Mouse (Mus musculus): Measurements from ENCODE around the gene Csf2rb2.
"Not testable (repeated sequence)": the region's sequence is repeated elsewhere in the genome, so short reads cannot be mapped to it uniquely, and the experiment has no call there.

The Csf2rb2 gene

DNA sequence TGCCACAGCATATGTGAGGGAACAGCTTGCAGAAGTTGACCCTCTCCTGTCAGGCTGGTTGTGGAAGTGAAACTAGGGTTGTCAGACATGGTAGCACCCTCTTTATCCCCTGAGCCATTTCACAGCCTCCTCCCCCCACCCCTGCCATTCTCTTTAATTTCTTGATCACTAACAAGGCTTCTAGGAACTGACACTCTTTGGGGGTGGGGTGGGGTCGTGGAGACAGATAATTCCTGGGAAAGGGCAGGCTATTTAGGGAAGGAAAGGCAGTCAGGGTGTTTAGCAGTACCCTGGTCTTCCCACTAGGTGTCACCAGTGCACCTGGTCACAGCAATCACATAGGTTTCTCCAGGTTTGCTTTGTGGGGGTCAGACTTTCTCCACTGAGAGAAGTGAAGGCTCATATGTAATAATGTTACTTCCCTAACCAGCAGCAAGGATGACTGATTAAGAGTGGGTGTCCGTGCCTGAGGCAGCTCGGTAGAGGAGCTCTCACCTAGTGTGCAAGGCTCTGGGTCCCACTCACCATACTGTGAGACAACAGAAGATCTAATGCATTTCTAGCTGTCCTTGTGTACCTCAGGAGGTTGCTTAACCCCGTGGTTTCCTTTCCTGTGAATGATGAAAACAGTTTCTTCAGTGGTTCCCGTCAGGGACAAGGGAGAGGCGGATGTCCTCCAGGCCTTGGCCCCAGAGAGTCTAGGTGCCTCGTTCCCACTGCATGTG is 48.0 kb downstream of the Csf2rb2 start:
- DNase-seq (ENCODE audit: low spot score): peak; percentile 63

DNA sequence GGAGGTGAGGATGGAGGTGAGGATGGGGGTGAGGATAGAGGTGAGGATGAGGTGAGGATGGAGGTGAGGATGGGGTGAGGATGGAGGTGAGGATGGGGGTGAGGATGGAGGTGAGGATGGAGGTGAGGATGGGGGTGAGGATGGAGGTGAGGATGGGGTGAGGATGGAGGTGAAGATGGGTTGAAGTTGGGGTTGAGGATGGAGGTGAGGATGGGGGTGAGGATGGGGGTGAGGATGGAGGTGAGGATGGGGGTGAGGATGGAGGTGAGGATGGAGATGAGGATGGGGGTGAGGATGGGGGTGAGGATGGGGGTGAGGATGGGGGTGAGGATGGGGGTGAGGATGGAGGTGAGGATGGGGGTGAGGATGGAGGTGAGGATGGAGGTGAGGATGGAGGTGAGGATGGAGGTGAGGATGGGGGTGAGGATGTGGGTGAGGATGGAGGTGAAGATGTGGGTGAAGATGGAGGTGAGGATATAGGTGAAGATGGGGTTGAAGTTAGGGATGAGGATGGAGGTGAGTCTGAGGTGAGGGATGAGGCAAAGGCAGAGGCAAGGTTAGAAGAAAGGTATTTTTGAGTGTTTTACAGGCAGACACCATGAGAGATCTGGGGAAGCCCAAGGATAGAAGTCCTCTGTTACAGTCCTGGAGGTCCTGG is 48.8 kb downstream of the Csf2rb2 start:
- not testable (repeated sequence) for DNase-seq (ENCODE audit: low spot score)

DNA sequence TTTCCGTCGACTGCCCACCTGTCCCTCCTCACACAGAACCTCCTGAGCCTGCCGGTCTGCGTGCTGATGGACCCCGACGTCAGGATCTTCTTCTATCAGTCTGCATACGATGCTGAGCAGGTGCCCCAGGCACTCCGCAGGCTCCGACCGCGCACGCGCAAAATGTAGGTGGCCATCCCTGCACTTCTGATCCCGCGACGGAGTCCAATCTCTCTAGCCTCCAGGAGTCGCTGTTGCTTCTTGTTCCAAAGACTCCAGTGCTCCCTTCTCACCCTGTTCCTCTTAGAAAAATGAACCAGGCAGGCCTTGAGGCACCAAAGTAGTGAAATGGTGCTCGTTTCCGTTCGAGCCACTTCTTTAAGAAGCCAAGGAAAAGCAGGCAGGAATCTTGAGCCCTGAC is 50.8 kb downstream of the Csf2rb2 start:
- peak; percentile 53 for DNase-seq (ENCODE audit: low spot score)

DNA sequence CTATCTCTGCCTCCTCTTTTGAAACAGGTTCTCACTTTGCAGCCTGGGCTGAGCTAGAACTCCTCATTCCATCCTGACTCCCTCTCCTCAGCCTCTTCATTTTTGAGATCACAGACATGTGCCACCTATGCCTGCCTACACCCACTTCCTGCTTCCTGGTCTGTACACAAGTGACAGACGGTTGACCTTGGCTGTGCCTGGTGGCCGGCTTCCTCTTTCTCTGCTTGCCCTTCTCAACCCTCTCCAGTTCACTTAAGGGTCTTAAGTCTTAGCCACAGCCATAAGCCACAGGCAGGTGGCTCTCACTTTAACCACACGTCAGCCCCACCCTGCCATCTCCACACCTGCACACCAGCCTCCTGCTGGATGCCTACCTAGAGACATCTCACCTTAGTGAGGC is 57.1 kb downstream of the Csf2rb2 start:
- no peak for DNase-seq (ENCODE audit: low spot score)

DNA sequence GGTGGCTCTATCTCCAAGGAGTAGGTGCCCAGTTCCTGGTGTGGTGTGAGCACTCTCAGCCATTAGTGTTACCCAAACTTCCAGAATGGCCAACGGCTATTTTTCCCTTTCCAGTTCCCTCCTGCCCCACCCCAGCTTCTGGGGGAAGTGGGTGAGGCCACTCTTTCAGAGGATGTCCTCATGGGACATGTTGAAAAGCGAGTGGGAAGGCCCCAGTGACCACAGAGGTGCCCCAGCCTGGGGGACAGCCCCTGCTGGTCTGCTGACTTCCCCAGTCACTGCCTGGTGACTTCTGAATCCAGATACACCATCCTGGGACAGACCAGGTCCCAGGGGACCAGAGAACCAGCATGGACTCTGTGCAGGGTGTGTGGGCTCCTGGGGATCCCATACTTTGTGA is 57.9 kb downstream of the Csf2rb2 start:
- no peak for DNase-seq (ENCODE audit: low spot score)

DNA sequence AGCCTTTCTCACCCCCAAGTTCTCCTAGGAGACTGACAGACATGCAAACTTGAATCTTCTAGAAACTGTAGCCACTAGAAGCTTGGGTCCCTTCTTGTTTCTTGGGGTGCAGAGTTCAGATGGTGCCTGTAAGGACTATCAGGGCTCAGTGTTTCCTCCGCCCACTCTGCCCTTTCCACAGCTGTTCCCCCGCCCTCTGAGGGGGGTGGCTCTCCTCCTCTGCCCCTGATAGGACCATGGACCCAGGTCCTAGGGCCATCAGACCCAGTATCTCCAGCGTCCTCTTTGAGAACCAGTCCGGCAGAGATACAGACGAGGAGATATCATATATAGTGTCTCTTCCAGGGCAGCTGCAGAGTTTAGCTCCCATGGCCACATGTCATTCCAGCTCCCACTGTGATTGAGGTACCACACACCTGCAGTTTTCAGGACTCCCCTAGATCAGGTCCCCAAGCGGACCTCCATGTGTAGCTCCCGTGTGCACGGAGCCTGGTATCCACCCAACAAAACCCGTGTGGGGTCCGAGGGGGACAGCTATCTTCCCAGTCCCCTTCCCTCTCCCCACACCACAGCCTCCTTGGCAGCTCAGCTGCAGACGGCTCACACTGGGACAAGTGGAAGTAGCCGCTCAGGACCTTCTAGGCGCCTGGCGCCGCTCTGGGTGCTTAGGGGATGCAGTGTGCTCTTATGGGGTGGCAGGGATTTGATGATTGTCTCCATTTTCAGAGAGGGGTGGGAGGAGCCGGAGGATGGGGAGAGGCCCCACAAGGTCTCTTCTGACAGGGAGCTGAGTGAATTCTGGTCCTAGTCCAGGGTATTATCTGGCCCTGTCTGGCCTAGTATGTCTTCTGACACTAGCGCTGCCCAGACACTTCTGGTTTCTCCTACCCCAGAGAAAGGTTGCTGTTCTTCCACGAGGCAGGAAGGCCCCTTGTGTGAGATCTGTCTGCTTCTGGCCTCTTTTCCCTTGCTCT is 59.1 kb downstream of the Csf2rb2 start:
- no peak for DNase-seq (ENCODE audit: low spot score)

DNA sequence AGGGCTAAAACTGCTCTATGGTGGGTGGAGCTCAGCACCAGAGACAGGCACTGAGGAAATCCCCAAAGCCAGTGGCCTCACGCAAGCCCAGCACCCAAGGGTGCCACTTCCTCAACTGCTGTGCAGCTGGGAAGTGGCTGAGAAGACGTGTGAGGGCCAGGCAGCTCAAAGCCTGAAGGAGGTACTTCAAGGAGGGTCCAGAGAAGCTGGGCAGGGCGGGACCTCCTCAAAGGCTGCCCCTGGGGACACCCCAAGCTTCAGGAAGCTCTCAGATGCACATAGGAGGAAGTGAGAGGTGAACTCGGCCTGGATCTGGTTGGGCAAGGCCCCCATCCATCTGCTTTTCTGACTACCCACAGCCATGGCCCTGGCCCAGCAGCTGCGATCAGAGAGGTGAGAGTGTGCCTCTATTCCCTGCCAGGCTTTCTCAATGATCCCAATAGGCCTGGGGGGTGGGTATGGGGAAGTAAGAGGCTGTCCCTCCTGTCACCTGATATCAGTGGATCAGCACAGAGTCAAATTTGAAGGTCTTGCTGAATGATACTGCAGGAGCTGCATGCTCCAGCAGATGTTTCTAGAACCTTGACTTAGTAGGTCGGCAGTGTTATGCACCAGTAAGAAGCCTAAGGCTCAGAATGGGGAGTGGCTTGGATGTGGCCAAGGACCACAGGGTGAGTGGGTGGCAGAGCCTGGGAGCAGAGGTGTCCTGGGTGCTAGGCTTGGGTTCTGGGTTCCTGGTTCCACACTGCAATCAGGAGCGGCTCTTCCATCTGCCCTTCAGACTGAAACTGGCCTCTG is 60.6 kb downstream of the Csf2rb2 start, which contains the start of gene Ncf4:
Gene Ncf4 (plus strand): TSS at position 107 of the 798 bp plus-strand sequence.
- no peak for DNase-seq (ENCODE audit: low spot score)

DNA sequence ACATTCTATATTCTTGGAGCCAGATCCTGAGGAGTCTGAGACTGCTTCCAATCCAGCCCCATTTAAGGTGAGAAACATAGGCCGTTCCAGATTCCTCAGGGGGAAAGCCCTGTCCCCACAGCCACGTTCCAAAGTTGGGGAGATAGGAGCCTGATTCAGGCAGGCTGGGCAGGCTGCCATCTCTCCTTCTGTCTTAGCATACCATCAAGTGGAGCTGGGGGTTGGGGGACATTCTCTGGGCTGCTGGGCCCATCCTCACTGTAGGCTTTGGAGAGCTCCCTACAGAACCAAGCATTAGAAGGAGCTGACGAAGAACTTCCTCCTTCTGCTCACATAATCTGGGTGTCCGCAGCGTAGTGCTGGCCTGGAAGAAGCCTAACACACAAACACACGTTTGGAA is 61.7 kb downstream of the Csf2rb2 start:
- DNase-seq (ENCODE audit: low spot score): peak; percentile 35

DNA sequence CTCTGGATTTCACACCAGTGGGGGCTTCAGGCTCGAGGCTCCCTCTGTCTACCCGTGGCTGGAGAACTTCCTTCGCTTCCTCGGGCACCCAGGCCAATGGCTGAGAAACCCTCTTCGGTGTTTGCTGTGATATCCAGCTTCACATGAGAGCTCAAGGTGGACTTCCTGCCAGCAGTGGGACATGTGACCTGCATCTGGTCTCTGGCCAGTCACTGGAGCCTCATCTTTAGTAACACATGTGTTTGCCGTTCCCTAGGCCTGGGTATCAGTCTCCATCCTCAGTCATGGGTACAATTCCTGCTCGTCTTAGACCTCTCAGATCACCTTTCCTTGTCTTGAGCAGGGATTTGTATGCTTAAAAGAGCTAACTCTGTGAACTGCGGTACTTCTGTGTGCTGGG is 62.5 kb downstream of the Csf2rb2 start:
- DNase-seq (ENCODE audit: low spot score): no peak

DNA sequence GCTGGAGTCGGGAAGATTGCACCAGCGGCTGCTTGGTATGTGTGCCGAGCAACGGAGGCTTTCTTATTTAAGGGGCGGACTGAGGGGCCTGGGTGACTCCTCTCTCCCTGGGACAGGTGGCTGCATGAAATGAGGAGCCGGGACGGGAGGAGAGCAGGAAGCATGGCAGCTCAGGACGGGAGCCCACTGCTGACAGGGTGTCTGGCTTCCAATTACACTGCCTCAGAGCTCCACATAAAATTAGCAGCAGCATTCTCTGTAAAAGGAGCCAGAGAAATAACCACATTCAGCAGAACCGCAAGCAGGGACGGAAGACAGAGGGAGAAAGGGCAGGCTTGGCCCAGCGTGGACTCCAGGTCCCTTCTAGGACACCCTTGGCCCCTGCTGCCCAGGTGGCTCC is 64.2 kb downstream of the Csf2rb2 start:
- no peak for DNase-seq (ENCODE audit: low spot score)

DNA sequence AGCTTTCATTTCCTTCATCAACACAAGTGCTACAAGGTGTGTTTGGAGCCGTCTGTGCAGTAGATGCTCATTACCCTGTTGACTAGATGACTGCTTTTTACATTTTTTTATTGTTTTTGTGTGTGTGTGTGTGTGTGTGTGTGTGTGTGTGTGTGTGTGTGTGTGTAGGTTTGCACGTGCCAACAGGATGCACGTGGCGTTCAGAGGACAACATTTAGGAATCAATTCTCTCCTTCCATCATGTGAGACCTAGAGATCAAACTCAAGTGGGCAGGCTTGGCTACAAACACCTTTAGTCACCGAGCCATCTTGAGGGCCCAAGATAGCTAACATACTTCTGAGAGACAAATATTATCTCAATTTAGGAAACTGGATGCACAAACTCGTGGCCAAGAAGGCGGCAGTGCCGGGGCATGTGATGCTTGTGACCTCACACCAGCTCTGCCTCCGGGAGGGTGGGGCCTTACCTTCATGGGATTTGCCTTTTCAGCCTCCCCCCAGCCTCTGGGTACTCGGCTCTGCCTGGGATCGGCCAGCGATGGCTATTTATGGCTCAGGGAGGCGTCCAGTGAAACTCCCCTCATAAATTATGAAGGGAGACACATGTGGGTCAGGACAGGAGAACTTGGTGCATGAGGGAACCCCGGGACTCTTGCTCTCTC is 65.4 kb downstream of the Csf2rb2 start:
- no peak for DNase-seq (ENCODE audit: low spot score)

DNA sequence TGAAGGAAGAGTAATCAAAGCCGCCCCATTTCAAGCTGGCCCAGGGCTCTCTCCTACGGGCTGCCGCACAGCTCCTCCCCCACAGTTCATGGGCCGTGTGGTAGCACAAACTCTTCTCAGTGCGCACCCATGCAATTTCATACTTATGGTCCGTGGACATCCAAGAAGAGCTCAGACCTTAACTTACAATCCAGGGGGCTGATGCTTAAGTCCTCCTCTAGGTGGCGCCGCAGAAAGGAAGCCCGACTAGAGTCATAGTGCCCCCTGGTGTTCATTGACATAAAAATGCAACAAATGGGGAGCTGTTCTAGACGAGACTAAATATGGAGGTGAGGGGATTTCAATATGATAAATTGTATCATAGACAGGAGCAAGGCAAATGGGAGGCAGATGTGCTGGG is 66.1 kb downstream of the Csf2rb2 start:
- peak; percentile 50 for DNase-seq (ENCODE audit: low spot score)

DNA sequence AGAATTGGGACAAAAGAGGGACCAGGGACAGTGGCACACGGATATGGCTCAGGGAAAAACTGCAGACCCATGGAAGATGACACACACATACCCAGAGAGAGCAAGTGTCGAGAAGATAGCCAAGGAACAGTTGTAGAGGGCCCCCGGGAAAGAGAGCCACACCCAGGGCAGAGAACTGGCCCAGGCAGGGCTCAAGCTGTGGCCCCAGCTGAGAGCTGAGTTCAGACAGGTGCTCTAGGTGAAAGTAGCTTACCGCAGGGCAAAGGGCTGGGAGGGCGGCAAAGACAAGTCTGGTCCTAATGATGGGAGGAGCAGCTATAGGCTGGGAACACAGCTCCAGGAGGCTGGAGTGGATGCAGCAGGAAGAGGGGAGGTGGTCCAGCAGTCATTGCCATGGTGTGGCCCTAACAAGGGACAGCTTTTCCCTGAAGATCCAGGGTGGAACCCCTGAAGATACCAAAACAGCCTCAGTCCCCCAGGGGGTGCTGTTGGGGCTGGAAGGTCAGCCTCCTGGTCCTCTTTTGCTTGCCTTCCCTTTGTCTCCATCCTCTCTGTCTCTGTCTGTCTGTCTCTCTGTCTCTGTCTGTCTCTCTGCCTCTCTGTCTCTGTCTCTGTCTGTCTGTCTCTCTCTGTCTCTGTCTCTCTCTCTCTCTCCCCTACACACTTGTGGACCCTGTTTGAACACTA is 70.6 kb downstream of the Csf2rb2 start:
- DNase-seq (ENCODE audit: low spot score): no peak

All from urinary bladder, postnatal 14 days (tissue).